ENCODE assay signal across 8 mouse cellular contexts in the genomic region with DNA sequence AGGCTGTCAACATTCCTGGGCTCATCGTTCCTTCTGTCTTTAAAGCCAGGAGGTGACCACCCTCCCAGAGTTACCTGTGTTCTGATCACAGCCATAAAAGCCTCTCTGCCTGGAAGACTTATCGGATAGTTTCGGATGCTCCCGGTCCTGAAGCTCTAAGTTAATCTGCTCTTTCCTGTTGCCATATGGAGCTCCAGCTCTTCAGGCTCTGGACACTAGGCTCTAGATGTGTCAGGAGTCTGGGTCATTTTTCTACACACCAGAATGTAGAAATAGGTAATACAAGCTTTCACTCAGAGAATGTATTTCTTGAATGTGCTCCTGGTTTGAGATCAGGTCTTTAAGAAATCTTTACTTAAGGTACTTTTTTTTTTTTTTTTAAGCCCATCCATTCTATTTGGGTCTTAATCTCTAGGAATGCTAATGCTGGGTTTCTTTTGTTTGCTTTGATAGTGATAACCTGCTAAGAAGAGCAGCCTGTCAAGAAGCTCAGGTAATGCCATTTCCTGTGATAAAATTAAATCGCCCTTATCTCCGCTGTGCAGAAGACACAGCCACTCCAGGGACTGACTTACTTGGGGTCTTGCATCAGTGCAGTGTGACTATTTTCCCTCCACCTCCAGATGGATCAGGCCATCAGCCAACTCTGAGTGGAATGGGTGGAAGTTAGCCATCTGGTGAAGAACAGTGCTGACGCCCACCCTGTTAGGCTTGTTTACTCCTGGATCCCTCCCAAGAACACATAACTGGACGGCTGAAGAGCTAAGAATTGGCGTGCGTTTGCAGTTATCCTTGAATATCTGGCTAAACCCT. TPM values are rescaled to one million over a fixed set of nuclear protein-coding genes. Genes with fewer than 3 reads are reported as not detected.
DNase-seq lines count a peak whose midpoint lies in the region; ATAC-seq lines count a peak whose summit lies in the region.

No protein-coding gene starts in this region.

- DNase-seq in adrenal gland, postnatal 10 days, result peak; percentile 8
- no peak for DNase-seq in adrenal gland, adult 18-20 months (ENCODE audit: low spot score in 2 of 2)
- peak; percentile 67 for DNase-seq in right cerebral cortex, adult 18-20 months
- no peak for DNase-seq in right cerebral cortex, postnatal 4 days
- peak; percentile 54 to 57 for DNase-seq in heart, postnatal 14 days
- DNase-seq in left cerebral cortex, postnatal 4 days, result peak; percentile 81
- DNase-seq in thymus, adult 18-20 months, result no peak

- intact Hi-C loops in heart, postnatal 14 days (cut with DNase I), result no loop called here
- intact Hi-C loops in left cerebral cortex, postnatal 4 days (cut with DNase I), result no loop called here

- no peak overlapping the region for H3K9ac ChIP-seq in stomach, embryonic 16.5 days (ENCODE audit: low read length)

- no peaks in the 10 kb centered on the region for H3K9me3 ChIP-seq in stomach, embryonic 16.5 days (replicated peaks; ENCODE audit: control insufficient read depth, low read length)

- peak; percentile 88 for ATAC-seq in stomach, embryonic 16.5 days (ENCODE audit: insufficient read depth, low FRiP score)

- WGBS in stomach, embryonic 16.5 days, result 50% methylated on average over 10 of the region's 10 CpGs

- no peaks in the 10 kb centered on the region for H3K27me3 ChIP-seq in stomach, embryonic 16.5 days (ENCODE audit: control insufficient read depth, insufficient read depth, low read length)

- no peak overlapping the region for H3K27ac ChIP-seq in stomach, embryonic 16.5 days (ENCODE audit: low read length)

- H3K4me2 ChIP-seq in stomach, embryonic 16.5 days (ENCODE audit: low read depth, low read length), result no peak overlapping the region

- H3K4me1 ChIP-seq in stomach, embryonic 16.5 days (ENCODE audit: control insufficient read depth, insufficient read depth, low read length), result no peaks in the 10 kb centered on the region

- H3K36me3 ChIP-seq in stomach, embryonic 16.5 days (ENCODE audit: control insufficient read depth, insufficient read depth, low read length), result no peaks in the 10 kb centered on the region; the same call in 1 of the 2 replicates

- H3K4me3 ChIP-seq in stomach, embryonic 16.5 days (replicated peaks; ENCODE audit: low read length), result no peak overlapping the region

RNA-seq across cellular contexts. Expression of a gene that starts 22.2 kb away (rescaled TPM):
- total RNA-seq in adrenal gland, postnatal 10 days (2021), result 10 to 100 TPM; 32.3 to 39.3 TPM
- 10 to 100 TPM; 20.3 to 30.5 TPM for total RNA-seq in adrenal gland, adult 18-20 months (2021)
- 10 to 100 TPM; 18.4 TPM for total RNA-seq in heart, postnatal 14 days (2021)
- 10 to 100 TPM; 65.5 to 72.8 TPM for total RNA-seq in left cerebral cortex, postnatal 4 days (2021)
- 34.9 and 40.0 TPM in 2 replicates for polyA plus RNA-seq in stomach, embryonic 16.5 days (2015; fragmentation: Nextera tagmentation; extraction: Ambion mirVana)

Comparison
In these comparisons a context has a peak if more than half of its experiments do, and no peak if none do; other contexts are left out.
1. DNase-seq: peak in adrenal gland, postnatal 10 days (single experiment), right cerebral cortex, adult 18-20 months (single experiment), heart, postnatal 14 days (2 of 2) and left cerebral cortex, postnatal 4 days (single experiment); none in adrenal gland, adult 18-20 months (0 of 2), right cerebral cortex, postnatal 4 days (single experiment) and thymus, adult 18-20 months (0 of 2).